Mouse (Mus musculus) forebrain, embryonic 11.5 days (tissue): ENCODE data around the gene Acot1. TPM values are rescaled to one million over a fixed set of nuclear protein-coding genes. Genes with fewer than 3 reads are reported as not detected.
A peak's percentile ranks its signal among the peaks of the same experiment; 100 is the strongest.
"Not testable (repeated sequence)": the region's sequence is repeated elsewhere in the genome, so short reads cannot be mapped to it uniquely, and the experiment has no call there.

Experiments used
- ATAC-seq: fragments of 200-750 bp; cut with Nextera tagmentation; replicated peaks from 2 replicates; pipeline ENCODE4 v1.8.0; 2017; ENCODE audit warnings: moderate TSS enrichment; ENCODE audit not compliant: low FRiP score
- DNase-seq: peaks from one replicate; pipeline ENCODE4 v3.0.0-alpha.2; 2017; ENCODE audit warnings: low spot score
- H3K27ac ChIP-seq: fragments of 300-500 bp; sonication (generic); 2 replicates; pipeline ENCODE4 v1.5.1; 2014; ENCODE audit warnings: low read depth, low read length
- H3K27me3 ChIP-seq: fragments of 300-500 bp; sonication (generic); 2 replicates; pipeline ENCODE4 v1.6.1; 2014; ENCODE audit warnings: mild to moderate bottlenecking, low read length, mixed read lengths; ENCODE audit not compliant: control insufficient read depth, insufficient read depth
- H3K36me3 ChIP-seq: fragments of 300-500 bp; sonication (generic); 2 replicates; pipeline ENCODE4 v1.6.1; 2014; ENCODE audit warnings: mild to moderate bottlenecking, low read length, moderate library complexity, mixed read lengths; ENCODE audit not compliant: control insufficient read depth, insufficient read depth
- H3K4me1 ChIP-seq: fragments of 300-500 bp; sonication (generic); replicated peaks from 2 replicates; pipeline ENCODE4 v1.6.1; 2014; ENCODE audit warnings: low read length, mixed read lengths; ENCODE audit not compliant: control insufficient read depth, insufficient read depth
- H3K4me2 ChIP-seq: fragments of 300-500 bp; sonication (generic); 2 replicates; pipeline ENCODE4 v1.6.1; 2014; ENCODE audit warnings: low read depth, mild to moderate bottlenecking, low read length, moderate library complexity, mixed read lengths; ENCODE audit not compliant: severe bottlenecking
- H3K4me3 ChIP-seq: fragments of 300-500 bp; sonication (generic); 2 replicates; pipeline ENCODE4 v1.5.1; 2014; ENCODE audit warnings: low read depth, low read length
- H3K9ac ChIP-seq: fragments of 300-500 bp; sonication (generic); 2 replicates; pipeline ENCODE4 v1.6.1; 2014; ENCODE audit warnings: low read length
- H3K9me3 ChIP-seq: fragments of 300-500 bp; sonication (generic); 2 replicates; pipeline ENCODE4 v1.6.1; 2016; ENCODE audit warnings: low read length, mixed read lengths; ENCODE audit not compliant: control insufficient read depth
- WGBS: fragments of 180-500 bp; shearing (Covaris S2); extraction: QIAGEN DNeasy Blood & Tissue Kit; methylation state at CpG from one replicate; pipeline ENCODE4 v1.1.7; 2014; 5-methylcytosine and 5-hydroxymethylcytosine counted together
- polyA plus RNA-seq: library from polyadenylated mRNA; unstranded; fragments of >200 nt; fragmentation: Nextera tagmentation; extraction: Ambion mirVana; gene quantifications from 2 replicates; pipeline ENCODE4 v1.2.1, GENCODE M21; 2014

The Acot1 gene
- polyA plus RNA-seq, 1 experiment from 2014 or later = 34.1 TPM

GRCm38 (mm10) chr12:84025888-84026287, 16.6 kb downstream of the Acot1 start:
- ATAC-seq = no peak
- H3K4me2 ChIP-seq = no peak overlapping the region
- no peak for DNase-seq
- no peaks in the 10 kb centered on the region for H3K9me3 ChIP-seq
- H3K27ac ChIP-seq = no peak overlapping the region
- no peaks in the 10 kb centered on the region for H3K36me3 ChIP-seq
- 87% methylated on average over 7 of the region's 7 CpGs for WGBS
- no peak overlapping the region for H3K9ac ChIP-seq
- H3K4me3 ChIP-seq = no peak overlapping the region
- H3K4me1 ChIP-seq = no peaks in the 10 kb centered on the region
- no peaks in the 10 kb centered on the region for H3K27me3 ChIP-seq

- H3K27ac ChIP-seq, DNase-seq, H3K4me3 ChIP-seq, H3K4me2 ChIP-seq, H3K4me1 ChIP-seq, H3K9ac ChIP-seq, ATAC-seq, H3K27me3 ChIP-seq, H3K36me3 ChIP-seq, H3K9me3 ChIP-seq: not testable (repeated sequence)
- WGBS = 53% methylated on average over 3 of the region's 3 CpGs
These were observed 19.0 kb downstream of the Acot1 start for GRCm38 (mm10) chr12:84028328-84028727.

- not testable (repeated sequence) for H3K9me3 ChIP-seq, H3K9ac ChIP-seq, H3K27me3 ChIP-seq, H3K4me3 ChIP-seq, DNase-seq, ATAC-seq, H3K4me1 ChIP-seq, H3K36me3 ChIP-seq, H3K27ac ChIP-seq, H3K4me2 ChIP-seq
- WGBS = 68% methylated on average over 1 of the region's 1 CpGs
These were observed 19.8 kb downstream of the Acot1 start for GRCm38 (mm10) chr12:84029043-84029442.

- DNase-seq = peak; percentile 78
- 74% methylated on average over 4 of the region's 4 CpGs for WGBS
These were observed 21.5 kb downstream of the Acot1 start for GRCm38 (mm10) chr12:84030659-84031332.

GRCm38 (mm10) chr12:84032854-84033253, 23.6 kb downstream of the Acot1 start:
- Histone ChIP-seq H3K9me3 (no peaks in the 10 kb centered on the region), H3K9ac (no peak overlapping the region), H3K36me3 (no peaks in the 10 kb centered on the region), H3K4me1 (no peaks in the 10 kb centered on the region), H3K27ac (no peak overlapping the region), H3K4me3 (no peak overlapping the region), H3K4me2 (no peak overlapping the region), H3K27me3 (no peaks in the 10 kb centered on the region)
- DNase-seq (no peak), ATAC-seq (no peak)
- WGBS = 93% methylated on average over 4 of the region's 4 CpGs

More at GRCm38 (mm10) chr12:84030659-84031332, 21.5 kb downstream of the Acot1 start:
- ATAC-seq = no peak
- Histone ChIP-seq H3K27ac (no peak overlapping the region), H3K9me3 (no peaks in the 10 kb centered on the region), H3K36me3 (no peaks in the 10 kb centered on the region), H3K27me3 (no peaks in the 10 kb centered on the region), H3K4me1 (no peaks in the 10 kb centered on the region), H3K4me2 (no peak overlapping the region), H3K9ac (no peak overlapping the region), H3K4me3 (no peak overlapping the region)

GRCm38 (mm10) chr12:84033302-84033701, 24.0 kb downstream of the Acot1 start:
- not testable (repeated sequence) for H3K27ac ChIP-seq

GRCm38 (mm10) chr12:84034108-84034507, 24.8 kb downstream of the Acot1 start:
- Histone ChIP-seq H3K27me3 (no peaks in the 10 kb centered on the region), H3K27ac (no peak overlapping the region), H3K9me3 (no peaks in the 10 kb centered on the region), H3K4me2 (no peak overlapping the region), H3K36me3 (no peaks in the 10 kb centered on the region), H3K4me1 (no peaks in the 10 kb centered on the region), H3K9ac (no peak overlapping the region), H3K4me3 (no peak overlapping the region)
- 86% methylated on average over 4 of the region's 4 CpGs for WGBS
- DNase-seq (no peak), ATAC-seq (no peak)

More at GRCm38 (mm10) chr12:84033302-84033701, 24.0 kb downstream of the Acot1 start:
- H3K4me1 ChIP-seq, DNase-seq, H3K9ac ChIP-seq, ATAC-seq, H3K9me3 ChIP-seq, H3K36me3 ChIP-seq, H3K4me2 ChIP-seq, H3K4me3 ChIP-seq, H3K27me3 ChIP-seq: not testable (repeated sequence)
- WGBS = 83% methylated on average over 2 of the region's 2 CpGs

- H3K9me3 ChIP-seq, H3K27ac ChIP-seq, H3K27me3 ChIP-seq, H3K36me3 ChIP-seq, ATAC-seq, H3K4me1 ChIP-seq: not testable (repeated sequence)
- H3K4me3 ChIP-seq = peak within 1 kb of the TSS; percentile 35
- 13% methylated on average over 27 of the region's 32 CpGs for WGBS
- H3K9ac ChIP-seq = peak within 1 kb of the TSS; percentile 49; the same call in 1 of the 2 replicates
- peak within 1 kb of the TSS; percentile 54 for H3K4me2 ChIP-seq
- DNase-seq = peak; percentile 53
These were observed 29.0 kb downstream of the Acot1 start, which contains the start of gene Acot4 for GRCm38 (mm10) chr12:84038241-84038640. Gene Acot4 (plus strand): TSS chr12:84038379.

GRCm38 (mm10) chr12:84038691-84039111, 29.4 kb downstream of the Acot1 start, which contains the start of gene Gm49366:
Gene Gm49366 (plus strand): TSS chr12:84038935.
- DNase-seq = peak; percentile 56
- H3K9ac ChIP-seq = peak within 1 kb of the TSS; percentile 49; the same call in 1 of the 2 replicates
- 2% methylated on average over 39 of the region's 39 CpGs for WGBS
- not testable (repeated sequence) for ATAC-seq, H3K4me1 ChIP-seq, H3K36me3 ChIP-seq, H3K27me3 ChIP-seq, H3K27ac ChIP-seq, H3K9me3 ChIP-seq
- H3K4me3 ChIP-seq = peak within 1 kb of the TSS; percentile 35
- H3K4me2 ChIP-seq = peak within 1 kb of the TSS; percentile 54
